ENCODE assay signal across 19 mouse cellular contexts in the genomic region with DNA sequence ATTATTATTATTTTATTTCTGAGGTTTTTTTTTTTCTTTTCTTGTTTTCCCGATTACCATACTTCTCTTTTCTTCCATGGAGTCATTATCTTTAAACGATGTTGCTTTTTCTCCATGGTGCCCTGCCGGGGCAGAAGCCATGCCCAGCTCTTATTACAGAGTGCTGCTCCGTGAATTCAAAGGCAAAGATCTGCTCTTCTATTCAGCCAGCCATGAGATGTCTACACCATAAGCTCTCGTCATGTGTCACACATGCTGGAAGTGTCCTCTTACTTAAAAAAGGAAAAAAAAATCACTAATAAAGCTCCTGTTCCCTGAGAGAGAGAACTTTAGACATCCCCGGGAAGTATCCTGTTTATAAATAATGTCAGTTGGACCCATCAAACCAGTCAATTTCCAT.
DNase-seq lines count a peak whose midpoint lies in the region; ATAC-seq and TF ChIP-seq lines count a peak whose summit lies in the region.
"Had no signal": no experiment of that assay in that cellular context is flagged by ENCODE, and none has a peak within 500 bp of the region (broad histone marks: within the 10 kb centered on the region; RNA-seq: fewer than 3 reads in every experiment).

No protein-coding gene starts in this region.

- H3K9me3 ChIP-seq in heart, embryonic 13.5 days, result no peaks in the 10 kb centered on the region
- H3K9me3 ChIP-seq in kidney, embryonic 15.5 days (replicated peaks), result no peaks in the 10 kb centered on the region
- no peaks in the 10 kb centered on the region for H3K9me3 ChIP-seq in lung, postnatal 0 days (ENCODE audit: low read length)
- no peaks in the 10 kb centered on the region for H3K9me3 ChIP-seq in forebrain, embryonic 11.5 days (ENCODE audit: control insufficient read depth, low read length)
- H3K9me3 ChIP-seq: megakaryocyte, embryonic 14.5 days; neural tube, embryonic 15.5 days had no signal

- H3K9ac ChIP-seq in heart, embryonic 13.5 days, result no peak overlapping the region
- H3K9ac ChIP-seq in kidney, embryonic 15.5 days, result no peak overlapping the region
- no peak overlapping the region for H3K9ac ChIP-seq in lung, postnatal 0 days (replicated peaks; ENCODE audit: low read depth)
- H3K9ac ChIP-seq in forebrain, embryonic 11.5 days (ENCODE audit: low read length), result no peak overlapping the region
- H3K9ac ChIP-seq: liver, embryonic 14.5 days; neural tube, embryonic 15.5 days had no signal

- no peak for TF ChIP-seq EP300 in lung, postnatal 0 days (IDR thresholded peaks at IDR 0.05)

- peak overlapping the region; percentile 65 for H3K27ac ChIP-seq in heart, embryonic 13.5 days (replicated peaks)
- H3K27ac ChIP-seq in kidney, embryonic 15.5 days, result peak overlapping the region; percentile 86
- H3K27ac ChIP-seq in lung, postnatal 0 days (ENCODE audit: low read length), result peak overlapping the region; percentile 21; the same call in 1 of the 2 replicates
- H3K27ac ChIP-seq in forebrain, embryonic 11.5 days (ENCODE audit: low read depth, low read length), result no peak overlapping the region
- H3K27ac ChIP-seq: liver, embryonic 14.5 days; neural tube, embryonic 15.5 days had no signal

- TF ChIP-seq CTCF in lung, postnatal 0 days (IDR thresholded peaks at IDR 0.05), result no peak

- no peak for DNase-seq in heart, postnatal 36 days
- DNase-seq in kidney, adult 8-10 months, result no peak
- DNase-seq in lung, postnatal 0 days (ENCODE audit: low spot score), result no peak
- no peak for DNase-seq in lung, postnatal 25 days (ENCODE audit: low spot score)
- no peak for DNase-seq in forebrain, embryonic 11.5 days (ENCODE audit: low spot score)
- DNase-seq: cerebellum, adult 8-10 months; layer of hippocampus, adult 9-11 months; left cerebral cortex, postnatal 4 days; thymus, adult 18-20 months; thymus, postnatal 4 days had no signal

- H3K36me3 ChIP-seq in heart, embryonic 13.5 days, result peaks cover 15% of the 10 kb centered on the region; the same call in 1 of the 2 replicates
- 0 out of 2 replicates have a peak, but pooled peaks cover 2% of the 10 kb centered on the region for H3K36me3 ChIP-seq in kidney, embryonic 15.5 days
- no peaks in the 10 kb centered on the region for H3K36me3 ChIP-seq in lung, postnatal 0 days (ENCODE audit: insufficient read depth, low read length)
- no peaks in the 10 kb centered on the region for H3K36me3 ChIP-seq in forebrain, embryonic 11.5 days (ENCODE audit: control insufficient read depth, insufficient read depth, low read length)
- H3K36me3 ChIP-seq: neural tube, embryonic 15.5 days had no signal

- peaks cover 73% of the 10 kb centered on the region for H3K4me1 ChIP-seq in heart, embryonic 13.5 days
- H3K4me1 ChIP-seq in kidney, embryonic 15.5 days, result peaks cover 57% of the 10 kb centered on the region
- H3K4me1 ChIP-seq in lung, postnatal 0 days (ENCODE audit: insufficient read depth, low read depth, low read length), result peaks cover 29% of the 10 kb centered on the region; the same call in 1 of the 2 replicates
- peaks cover 12% of the 10 kb centered on the region for H3K4me1 ChIP-seq in forebrain, embryonic 11.5 days (replicated peaks; ENCODE audit: control insufficient read depth, insufficient read depth, low read length)

- intact Hi-C loops in heart, postnatal 36 days (cut with DNase I), result loop anchor here (1.0 to 5.0 kb wide), 2 partner anchors 51 to 59 kb away; a partner anchor contains a TSS

- no peak for ATAC-seq in heart, embryonic 13.5 days (ENCODE audit: extremely low read depth, insufficient number of reproducible peaks, low FRiP score, low TSS enrichment)
- peak; percentile 26; the same call in 1 of the 2 replicates for ATAC-seq in kidney, embryonic 15.5 days (replicated peaks; ENCODE audit: low FRiP score)
- no peak for ATAC-seq in lung, postnatal 0 days
- ATAC-seq in forebrain, embryonic 11.5 days (replicated peaks; ENCODE audit: low FRiP score), result no peak
- ATAC-seq: forebrain, embryonic 14.5 days; midbrain, embryonic 16.5 days had no signal

- 0 out of 2 replicates have a peak overlapping the region, but pooled peaks have one; percentile 2 for H3K4me2 ChIP-seq in heart, embryonic 13.5 days
- H3K4me2 ChIP-seq in kidney, embryonic 15.5 days, result no peak overlapping the region
- no peak overlapping the region for H3K4me2 ChIP-seq in lung, postnatal 0 days (replicated peaks; ENCODE audit: low read depth, low read length)
- no peak overlapping the region for H3K4me2 ChIP-seq in forebrain, embryonic 11.5 days (ENCODE audit: low read depth, low read length, severe bottlenecking)
- H3K4me2 ChIP-seq: neural tube, embryonic 15.5 days had no signal

- H3K27me3 ChIP-seq in heart, embryonic 13.5 days (replicated peaks), result no peaks in the 10 kb centered on the region
- no peaks in the 10 kb centered on the region for H3K27me3 ChIP-seq in kidney, embryonic 15.5 days
- H3K27me3 ChIP-seq in lung, postnatal 0 days (replicated peaks; ENCODE audit: insufficient read depth, low read length), result no peaks in the 10 kb centered on the region
- H3K27me3 ChIP-seq in forebrain, embryonic 11.5 days (ENCODE audit: control insufficient read depth, insufficient read depth, low read length), result no peaks in the 10 kb centered on the region
- H3K27me3 ChIP-seq: megakaryocyte, embryonic 14.5 days; neural tube, embryonic 15.5 days had no signal

- WGBS in heart, embryonic 13.5 days, result 60% methylated on average over 6 of the region's 6 CpGs
- 38% methylated on average over 6 of the region's 6 CpGs for WGBS in kidney, embryonic 15.5 days
- WGBS in lung, postnatal 0 days, result 47% methylated on average over 6 of the region's 6 CpGs
- 61% methylated on average over 6 of the region's 6 CpGs for WGBS in forebrain, embryonic 11.5 days

- H3K4me3 ChIP-seq in heart, embryonic 13.5 days, result no peak overlapping the region
- H3K4me3 ChIP-seq in kidney, embryonic 15.5 days (replicated peaks), result no peak overlapping the region
- H3K4me3 ChIP-seq in lung, postnatal 0 days (ENCODE audit: low read depth, low read length), result no peak overlapping the region
- no peak overlapping the region for H3K4me3 ChIP-seq in forebrain, embryonic 11.5 days (ENCODE audit: low read depth, low read length)
- H3K4me3 ChIP-seq: erythroblast, embryonic 14.5 days; left cerebral cortex, adult 2 months; megakaryocyte, embryonic 14.5 days; neural tube, embryonic 15.5 days had no signal
